Mouse (Mus musculus) spleen, adult 2 months (tissue): ENCODE data around the gene Klf6. TPM values are rescaled to one million over a fixed set of nuclear protein-coding genes. Genes with fewer than 3 reads are reported as not detected.

Experiments
- DNase-seq, 2 experiments: peaks; one replicate each; pipeline versions ENCODE4 v3.0.0 to v3.0.0-alpha.2; 2012 to 2021; ENCODE audit warnings: low spot score in 2 of 2, low read depth in 1 of 2
- H3K27ac ChIP-seq: fragments of 200-500 bp; 2 replicates; pipeline ENCODE4 v1.5.1; 2012; ENCODE audit warnings: low read length, inconsistent platforms; ENCODE audit not compliant: insufficient read depth
- H3K27me3 ChIP-seq: fragments of 200-500 bp; 2 replicates; pipeline ENCODE4 v1.6.1; 2012; ENCODE audit warnings: mild to moderate bottlenecking, moderate library complexity, low read length, inconsistent platforms; ENCODE audit not compliant: control insufficient read depth, insufficient read depth
- H3K36me3 ChIP-seq: fragments of 200-500 bp; 2 replicates; pipeline ENCODE4 v1.6.1; 2012; ENCODE audit warnings: mild to moderate bottlenecking, low read length, inconsistent platforms; ENCODE audit not compliant: control insufficient read depth, insufficient read depth
- H3K4me1 ChIP-seq: fragments of 200-500 bp; 2 replicates; pipeline ENCODE4 v1.6.1; 2011; ENCODE audit warnings: inconsistent platforms; ENCODE audit not compliant: control insufficient read depth, insufficient read depth, insufficient read length
- H3K4me3 ChIP-seq: fragments of 200-500 bp; 2 replicates; pipeline ENCODE4 v1.5.1; 2011; ENCODE audit warnings: mild to moderate bottlenecking, inconsistent platforms; ENCODE audit not compliant: insufficient read depth, insufficient read length; ENCODE audit errors: extremely low read depth
- CTCF ChIP-seq: fragments of 200-500 bp; IDR thresholded peaks from 2 replicates; pipeline ENCODE4 v1.5.1; 2011; ENCODE audit warnings: mild to moderate bottlenecking, inconsistent platforms; ENCODE audit not compliant: insufficient read depth, insufficient read length, insufficient replicate concordance; ENCODE audit errors: extremely low read depth
- POLR2A ChIP-seq: fragments of 200-500 bp; IDR thresholded peaks from 2 replicates; pipeline ENCODE4 v1.6.1; 2011; ENCODE audit warnings: low read depth, low read length, inconsistent platforms
- WGBS: fragments of 180-500 bp; shearing (Covaris S2); methylation state at CpG from one replicate; pipeline ENCODE4 v1.1.7; 2018; 5-methylcytosine and 5-hydroxymethylcytosine counted together
- polyA plus RNA-seq: library from polyadenylated mRNA; depleted of rRNA; stranded (reverse); fragments of >200 nt; gene quantifications from 2 replicates; pipeline ENCODE4 v1.2.3, GENCODE M21; 2012

The Klf6 gene
- polyA plus RNA-seq, 1 experiment, result 8.4 TPM

DNA sequence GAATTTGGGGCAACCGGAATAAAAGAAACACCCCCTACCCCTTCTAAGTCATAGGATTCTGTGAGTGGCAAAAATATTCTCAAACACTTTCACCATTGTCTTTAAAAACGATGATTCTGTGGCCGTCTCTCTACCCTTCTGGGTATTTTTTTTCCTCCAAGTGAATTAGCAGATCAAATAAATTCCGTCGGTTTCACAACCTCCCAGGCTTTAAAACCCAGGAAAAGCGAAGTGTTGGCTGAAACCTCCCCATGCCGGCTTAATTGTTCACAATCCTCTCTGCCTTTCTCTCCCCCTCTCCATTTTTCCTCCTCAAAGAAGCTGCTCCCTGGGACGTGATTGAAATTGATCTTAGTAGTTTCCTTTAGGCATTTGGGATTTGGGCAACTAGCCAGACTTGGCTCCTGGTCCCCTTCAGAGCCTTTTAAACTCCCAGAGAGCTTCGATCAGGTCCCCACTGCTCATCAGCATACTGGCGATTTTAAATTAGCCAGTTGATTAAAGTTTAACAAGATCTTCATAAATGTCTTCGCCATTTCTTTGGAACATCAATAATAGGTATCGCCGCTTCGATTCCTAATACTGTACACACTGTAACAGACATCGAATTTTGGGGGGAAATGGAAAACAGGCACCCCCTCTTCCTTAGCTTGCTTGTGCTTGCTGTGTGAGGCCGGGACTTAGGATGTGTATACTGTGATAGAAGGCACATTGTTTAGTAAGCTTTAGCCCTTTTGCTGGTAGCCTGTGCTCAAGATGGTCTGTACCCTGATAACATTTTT is 1.5 kb downstream of the Klf6 start:
- WGBS, result 5% methylated on average over 16 of the region's 16 CpGs
- DNase-seq, result no peak
- H3K27ac ChIP-seq, result peak overlapping the region; percentile 93
- H3K4me1 ChIP-seq, result peaks cover 6% of the 10 kb centered on the region
- peak overlapping the region; percentile 82 for H3K4me3 ChIP-seq
- H3K36me3 ChIP-seq, result peaks cover 26% of the 10 kb centered on the region
- TF ChIP-seq POLR2A (no peak), CTCF (no peak)
- H3K27me3 ChIP-seq, result no peaks in the 10 kb centered on the region

DNA sequence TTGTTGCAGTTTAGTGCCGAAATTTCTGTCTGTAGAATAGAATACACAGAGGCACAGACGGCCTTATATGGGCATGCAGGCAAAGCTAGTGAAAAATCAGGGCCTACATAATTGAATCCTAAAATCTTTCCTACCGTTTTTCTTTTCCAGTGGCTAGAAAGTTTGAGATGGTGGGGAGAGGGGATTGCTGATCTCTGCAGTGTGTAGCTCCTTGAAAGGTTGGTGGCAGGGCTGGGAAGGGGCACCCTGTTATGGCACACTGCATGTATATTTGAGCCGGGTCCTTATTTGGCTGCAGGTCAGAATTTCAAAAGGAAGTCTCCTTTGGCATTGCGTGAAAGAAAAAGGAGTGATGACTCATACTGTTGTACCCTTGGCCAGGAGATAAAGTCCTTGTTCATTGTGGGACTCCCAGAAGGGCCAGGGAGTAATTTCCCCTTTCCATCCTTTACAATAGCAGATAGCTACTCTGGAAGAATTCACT is 2.2 kb downstream of the Klf6 start:
- 2% methylated on average over 5 of the region's 5 CpGs for WGBS
- no peak for TF ChIP-seq POLR2A
- no peak for TF ChIP-seq CTCF
- Histone ChIP-seq H3K4me3 (peak overlapping the region; percentile 82), H3K36me3 (peaks cover 32% of the 10 kb centered on the region), H3K4me1 (peaks cover 6% of the 10 kb centered on the region), H3K27ac (peak overlapping the region; percentile 93), H3K27me3 (no peaks in the 10 kb centered on the region)
- no peak for DNase-seq

DNA sequence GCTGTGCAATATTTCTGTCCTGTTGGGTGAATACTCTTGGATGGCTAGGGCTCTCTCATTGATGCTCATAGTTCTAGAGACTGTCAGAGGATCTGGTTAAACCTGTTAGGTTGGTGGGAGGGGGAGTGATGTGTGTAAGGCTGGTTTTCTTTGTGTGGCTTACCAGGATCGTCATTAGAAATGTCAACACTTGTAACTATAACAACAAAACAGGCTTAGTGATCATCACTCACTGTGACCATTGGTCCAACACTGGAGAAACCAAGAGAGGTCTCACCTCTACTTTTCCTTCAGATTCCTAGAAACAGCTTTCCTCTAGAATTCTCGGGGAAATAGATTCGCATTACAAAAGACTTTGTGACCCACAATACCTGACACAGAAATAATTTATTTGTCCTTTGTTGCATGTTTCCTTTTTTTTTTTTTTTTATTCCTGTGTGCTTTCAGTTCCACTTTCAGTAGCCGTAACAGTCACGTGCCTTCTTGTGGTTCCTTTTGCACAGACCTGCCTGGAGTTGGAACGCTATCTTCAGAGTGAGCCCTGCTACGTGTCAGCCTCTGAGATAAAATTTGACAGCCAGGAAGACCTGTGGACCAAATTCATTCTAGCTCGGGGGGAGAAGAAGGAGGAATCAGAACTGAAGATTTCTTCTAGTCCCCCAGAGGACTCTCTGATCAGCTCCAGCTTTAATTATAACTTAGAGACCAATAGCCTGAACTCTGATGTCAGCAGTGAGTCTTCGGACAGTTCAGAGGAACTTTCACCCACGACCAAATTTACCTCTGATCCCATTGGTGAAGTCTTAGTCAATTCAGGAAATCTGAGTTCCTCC is 3.2 kb downstream of the Klf6 start:
- Histone ChIP-seq H3K4me1 (peaks cover 6% of the 10 kb centered on the region), H3K4me3 (peak overlapping the region; percentile 40), H3K36me3 (peaks cover 35% of the 10 kb centered on the region), H3K27me3 (no peaks in the 10 kb centered on the region), H3K27ac (peak overlapping the region; percentile 55)
- DNase-seq, result peak; percentile 43 to 75
- 8% methylated on average over 10 of the region's 10 CpGs for WGBS
- TF ChIP-seq POLR2A (no peak), CTCF (no peak)

GRCm38 (mm10) chr13:5865098-5865415 is 3.8 kb downstream of the Klf6 start:
- Histone ChIP-seq H3K4me1 (peaks cover 6% of the 10 kb centered on the region), H3K27ac (peak overlapping the region; percentile 23), H3K4me3 (no peak overlapping the region), H3K36me3 (peaks cover 36% of the 10 kb centered on the region), H3K27me3 (no peaks in the 10 kb centered on the region)
- TF ChIP-seq POLR2A (no peak), CTCF (no peak)
- 89% methylated on average over 9 of the region's 9 CpGs for WGBS
- no peak for DNase-seq

DNA sequence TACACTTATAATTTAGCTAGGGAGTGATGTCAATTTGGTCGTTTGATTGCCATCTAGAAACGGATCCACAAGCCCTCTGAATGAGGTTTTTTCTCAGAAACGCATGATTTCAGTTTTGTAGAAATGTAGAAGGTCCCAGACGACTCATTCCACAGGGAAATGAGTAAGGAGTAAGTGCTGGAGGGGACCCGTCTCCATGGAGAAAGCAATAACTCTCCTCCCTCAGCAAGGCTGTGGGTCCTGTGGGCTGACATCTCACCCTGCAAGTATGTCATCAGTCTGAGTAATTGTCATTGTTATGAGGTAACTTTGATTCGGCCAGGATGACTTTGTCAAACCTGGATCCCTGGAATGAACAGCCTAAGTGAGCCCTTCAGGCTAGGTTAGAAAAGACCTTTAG is 4.8 kb downstream of the Klf6 start:
- Histone ChIP-seq H3K4me1 (peaks cover 6% of the 10 kb centered on the region; the same call in 1 of the 2 replicates), H3K27me3 (no peaks in the 10 kb centered on the region), H3K4me3 (no peak overlapping the region), H3K36me3 (peaks cover 36% of the 10 kb centered on the region), H3K27ac (no peak overlapping the region)
- no peak for DNase-seq
- 89% methylated on average over 6 of the region's 6 CpGs for WGBS
- TF ChIP-seq CTCF, result no peak
- no peak for TF ChIP-seq POLR2A

GRCm38 (mm10) chr13:5866532-5866931 is 5.2 kb downstream of the Klf6 start:
- DNase-seq, result no peak
- Histone ChIP-seq H3K36me3 (peaks cover 36% of the 10 kb centered on the region), H3K27ac (no peak overlapping the region), H3K4me3 (no peak overlapping the region), H3K4me1 (peaks cover 6% of the 10 kb centered on the region; the same call in 1 of the 2 replicates), H3K27me3 (no peaks in the 10 kb centered on the region)
- 91% methylated on average over 5 of the region's 5 CpGs for WGBS
- TF ChIP-seq CTCF (no peak), POLR2A (no peak)

DNA sequence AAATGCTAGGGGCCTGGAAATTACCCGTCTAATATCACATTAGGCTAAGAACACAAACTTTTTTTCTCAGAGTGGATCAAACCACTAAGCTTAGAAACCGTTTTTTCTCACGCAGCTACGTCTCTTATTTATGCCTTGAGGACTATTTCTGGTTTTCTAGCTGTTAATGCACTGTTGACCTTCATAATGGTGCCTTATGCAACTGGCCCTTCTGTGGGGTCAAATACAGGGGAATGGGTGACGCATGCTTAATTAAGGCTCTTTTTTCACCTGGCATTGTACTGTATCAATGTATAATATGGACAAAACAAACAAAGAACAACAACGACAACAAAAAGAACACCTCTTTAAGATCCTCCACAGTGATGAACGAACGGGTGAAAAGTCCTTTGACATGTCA is 7.1 kb downstream of the Klf6 start:
- H3K4me1 ChIP-seq, result peaks cover 6% of the 10 kb centered on the region; the same call in 1 of the 2 replicates
- H3K4me3 ChIP-seq, result no peak overlapping the region
- TF ChIP-seq CTCF (no peak), POLR2A (no peak)
- H3K27ac ChIP-seq, result no peak overlapping the region
- WGBS, result 87% methylated on average over 8 of the region's 8 CpGs
- no peak for DNase-seq
- no peaks in the 10 kb centered on the region for H3K27me3 ChIP-seq
- peaks cover 36% of the 10 kb centered on the region for H3K36me3 ChIP-seq
